Mouse (Mus musculus) liver, postnatal 0 days (tissue): Measurements from ENCODE around the gene Dnajc14. TPM values are rescaled to one million over a fixed set of nuclear protein-coding genes. Genes with fewer than 3 reads are reported as not detected.

Experiments used
- ATAC-seq: fragments of 200-750 bp; cut with Nextera tagmentation; 2 replicates; pipeline ENCODE4 v1.8.0; 2017; ENCODE audit warnings: mild to moderate bottlenecking, moderate library complexity
- DNase-seq: peaks from one replicate; pipeline ENCODE4 v3.0.0-alpha.2; 2016
- H3K27ac ChIP-seq: fragments of 300-500 bp; sonication (generic); 2 replicates; pipeline ENCODE4 v1.5.1; 2014; ENCODE audit warnings: antibody characterized with exemption, moderate library complexity, mild to moderate bottlenecking, low read depth
- H3K27me3 ChIP-seq: fragments of 300-500 bp; sonication (generic); 2 replicates; pipeline ENCODE4 v1.6.1; 2014; ENCODE audit warnings: low read length, control low read depth, mixed read lengths; ENCODE audit not compliant: insufficient read depth
- H3K36me3 ChIP-seq: fragments of 300-500 bp; sonication (generic); replicated peaks from 2 replicates; pipeline ENCODE4 v1.6.1; 2014; ENCODE audit warnings: mild to moderate bottlenecking, control low read depth, low read length, moderate library complexity, mixed read lengths; ENCODE audit not compliant: insufficient read depth
- H3K4me1 ChIP-seq: fragments of 300-500 bp; sonication (generic); 2 replicates; pipeline ENCODE4 v1.6.1; 2014; ENCODE audit warnings: antibody characterized with exemption, mild to moderate bottlenecking, control low read depth; ENCODE audit not compliant: insufficient read depth
- H3K4me2 ChIP-seq: fragments of 300-500 bp; sonication (generic); 2 replicates; pipeline ENCODE4 v1.6.1; 2014; ENCODE audit warnings: low read depth, mild to moderate bottlenecking, low read length, moderate library complexity, mixed read lengths
- H3K4me3 ChIP-seq: fragments of 300-500 bp; sonication (generic); 2 replicates; pipeline ENCODE4 v1.5.1; 2014; ENCODE audit warnings: low read depth, low read length
- H3K9ac ChIP-seq: fragments of 300-500 bp; sonication (generic); replicated peaks from 2 replicates; pipeline ENCODE4 v1.6.1; 2014; ENCODE audit warnings: mild to moderate bottlenecking, moderate library complexity
- H3K9me3 ChIP-seq: fragments of 300-500 bp; sonication (generic); 2 replicates; pipeline ENCODE4 v1.6.1; 2016; ENCODE audit warnings: mild to moderate bottlenecking, control low read depth, low read length, mixed read lengths
- CTCF ChIP-seq: sonication (generic); IDR thresholded peaks from 2 replicates; pipeline ENCODE4 v1.5.1; 2016; ENCODE audit warnings: antibody characterized with exemption, low read depth
- EP300 ChIP-seq: IDR thresholded peaks from 2 replicates; pipeline ENCODE4 v1.6.1; 2016; ENCODE audit warnings: antibody characterized with exemption, low read depth, mild to moderate bottlenecking
- WGBS: fragments of 180-500 bp; shearing (Covaris S2); extraction: QIAGEN DNeasy Blood & Tissue Kit; methylation state at CpG from one replicate; pipeline ENCODE4 v1.1.7; 2014; ENCODE audit not compliant: insufficient replicate concordance; 5-methylcytosine and 5-hydroxymethylcytosine counted together
- polyA plus RNA-seq: library from polyadenylated mRNA; unstranded; fragments of >200 nt; fragmentation: Nextera tagmentation; extraction: Ambion mirVana; gene quantifications from 2 replicates; pipeline ENCODE4 v1.2.1, GENCODE M21; 2015

The Dnajc14 gene
- polyA plus RNA-seq, 1 experiment from 2014 or later, result 15.0 TPM

GRCm38 (mm10) chr10:128801981-128802495, 1.8 kb upstream of the Dnajc14 start:
- H3K4me3 ChIP-seq, result no peak overlapping the region
- H3K9ac ChIP-seq, result no peak overlapping the region
- no peak overlapping the region for H3K4me2 ChIP-seq
- H3K9me3 ChIP-seq, result no peaks in the 10 kb centered on the region
- 0 out of 2 replicates have a peak, but pooled peaks cover 9% of the 10 kb centered on the region for H3K36me3 ChIP-seq
- WGBS, result 92% methylated on average over 16 of the region's 16 CpGs
- no peak for ATAC-seq
- H3K27ac ChIP-seq, result no peak overlapping the region
- no peak for TF ChIP-seq EP300
- TF ChIP-seq CTCF, result no peak
- peaks cover 20% of the 10 kb centered on the region for H3K4me1 ChIP-seq
- no peak for DNase-seq
- no peaks in the 10 kb centered on the region for H3K27me3 ChIP-seq

GRCm38 (mm10) chr10:128802956-128803355, 906 bp upstream of the Dnajc14 start:
- ATAC-seq (no peak), DNase-seq (no peak)
- H3K9ac ChIP-seq, result 0 out of 2 replicates have a peak overlapping the region, but pooled peaks have one; percentile 3
- no peaks in the 10 kb centered on the region for H3K27me3 ChIP-seq
- H3K4me2 ChIP-seq, result peak overlapping the region; percentile 100
- peaks cover 27% of the 10 kb centered on the region for H3K4me1 ChIP-seq
- H3K4me3 ChIP-seq, result 0 out of 2 replicates have a peak overlapping the region, but pooled peaks have one; percentile 95
- TF ChIP-seq EP300 (no peak), CTCF (no peak)
- H3K27ac ChIP-seq, result no peak overlapping the region; the same call in 1 of the 2 replicates
- H3K9me3 ChIP-seq, result no peaks in the 10 kb centered on the region
- 0 out of 2 replicates have a peak, but pooled peaks cover 9% of the 10 kb centered on the region for H3K36me3 ChIP-seq
- 64% methylated on average over 4 of the region's 4 CpGs for WGBS

GRCm38 (mm10) chr10:128803361-128803760, 501 bp upstream of the Dnajc14 start:
- Histone ChIP-seq H3K4me1 (peaks cover 27% of the 10 kb centered on the region), H3K9ac (peak overlapping the region; percentile 91), H3K36me3 (0 out of 2 replicates have a peak, but pooled peaks cover 9% of the 10 kb centered on the region), H3K27me3 (no peaks in the 10 kb centered on the region), H3K4me3 (peak overlapping the region; percentile 95), H3K9me3 (no peaks in the 10 kb centered on the region), H3K4me2 (peak overlapping the region; percentile 100), H3K27ac (peak overlapping the region; percentile 98)
- no peak for TF ChIP-seq CTCF
- TF ChIP-seq EP300, result no peak
- ATAC-seq (no peak), DNase-seq (no peak)
- WGBS, result 14% methylated on average over 6 of the region's 6 CpGs

- WGBS, result under 1% methylated on average over 27 of the region's 28 CpGs
- no peaks in the 10 kb centered on the region for H3K27me3 ChIP-seq
Observed at GRCm38 (mm10) chr10:128804271-128805091, 619 bp downstream of the Dnajc14 start, which contains the start of gene Tmem198b. Gene Tmem198b (minus strand): TSS chr10:128804370.

GRCm38 (mm10) chr10:128805092-128806000, 1.5 kb downstream of the Dnajc14 start:
- peak overlapping the region; percentile 100 for H3K4me2 ChIP-seq
- H3K4me1 ChIP-seq, result peaks cover 31% of the 10 kb centered on the region
- peak; percentile 99 for DNase-seq
- under 1% methylated on average over 70 of the region's 70 CpGs for WGBS
- TF ChIP-seq CTCF (peak; percentile 55), EP300 (peak; percentile 51; the same call in 1 of the 2 replicates)
- no peaks in the 10 kb centered on the region for H3K27me3 ChIP-seq
- H3K27ac ChIP-seq, result peak overlapping the region; percentile 98
- peaks cover 10% of the 10 kb centered on the region for H3K36me3 ChIP-seq
- peak overlapping the region; percentile 95 for H3K4me3 ChIP-seq
- ATAC-seq, result peak; percentile 96
- no peaks in the 10 kb centered on the region for H3K9me3 ChIP-seq
- H3K9ac ChIP-seq, result peak overlapping the region; percentile 91

More at GRCm38 (mm10) chr10:128804271-128805091, 619 bp downstream of the Dnajc14 start, which contains the start of gene Tmem198b:
- H3K36me3 ChIP-seq, result peaks cover 8% of the 10 kb centered on the region
- H3K4me2 ChIP-seq, result peak within 1 kb of the TSS; percentile 100
- H3K4me1 ChIP-seq, result peaks cover 31% of the 10 kb centered on the region
- no peaks in the 10 kb centered on the region for H3K9me3 ChIP-seq
- no peak for TF ChIP-seq EP300
- TF ChIP-seq CTCF, result no peak
- DNase-seq (peak; percentile 67), ATAC-seq (peak; percentile 47)
- H3K9ac ChIP-seq, result peak within 1 kb of the TSS; percentile 91
- peak within 1 kb of the TSS; percentile 98 for H3K27ac ChIP-seq
- H3K4me3 ChIP-seq, result peak within 1 kb of the TSS; percentile 95
